Mouse (Mus musculus): Measurements from ENCODE around the gene Gm29427.
"Not testable (repeated sequence)": the region's sequence is repeated elsewhere in the genome, so short reads cannot be mapped to it uniquely, and the experiment has no call there.

Gene Gm29427

DNA sequence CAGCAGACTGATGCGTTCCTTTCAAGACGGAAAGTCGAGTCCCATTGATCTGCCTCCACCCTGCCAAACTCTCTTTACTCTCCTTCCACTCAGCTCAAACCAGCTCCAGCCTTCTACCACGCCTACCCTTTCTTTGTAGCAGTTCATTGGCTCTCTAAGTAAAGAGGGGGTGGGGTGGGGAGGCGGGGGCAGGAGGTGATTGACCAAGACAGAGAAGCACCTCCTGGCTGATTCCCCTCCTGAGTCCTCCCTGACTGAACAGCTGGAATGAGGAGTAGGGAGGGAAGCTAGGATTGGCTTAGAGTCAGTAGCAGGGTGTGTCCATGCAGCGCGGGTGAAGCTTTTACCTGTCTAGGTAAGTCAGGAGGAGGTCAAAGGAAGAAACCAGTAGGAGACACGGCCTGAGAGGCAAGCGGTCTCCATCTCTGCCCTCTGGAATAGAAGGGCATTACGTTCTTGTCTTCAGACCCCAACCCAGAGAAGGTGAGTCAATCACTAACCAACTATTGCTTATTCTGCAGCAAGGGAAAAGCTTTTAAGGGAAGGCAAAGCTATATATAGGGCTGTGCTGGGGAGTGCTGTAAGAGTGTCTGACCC, 16.2 kb upstream of the Gm29427 start, which contains the start of gene AA986860:
Gene AA986860 (plus strand): TSS at position 236 of the 597 bp plus-strand sequence.
- peak; percentile 82 for DNase-seq

DNA sequence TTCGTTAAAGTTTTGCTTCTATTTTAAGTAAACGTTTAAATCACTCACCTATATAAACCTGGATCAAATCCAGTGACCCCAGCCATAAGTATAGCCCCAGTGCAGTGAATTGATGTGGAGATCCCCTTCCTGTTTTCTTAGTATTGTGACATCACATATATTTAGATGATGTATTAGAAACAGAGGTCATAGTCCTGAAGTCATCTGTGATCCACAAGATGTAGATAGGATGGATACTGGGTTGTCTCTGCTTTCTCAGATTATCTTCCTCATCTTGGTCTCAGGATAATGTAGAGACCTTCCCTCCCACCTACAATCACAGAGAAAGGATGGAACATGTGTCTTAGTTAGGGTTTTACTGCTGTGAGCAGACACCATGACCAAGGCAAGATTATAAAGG, 13.6 kb upstream of the Gm29427 start, which contains the start of gene Pfkfb2:
Gene Pfkfb2 (minus strand): TSS at position 101 of the 400 bp plus-strand sequence.
- no peak for DNase-seq

DNA sequence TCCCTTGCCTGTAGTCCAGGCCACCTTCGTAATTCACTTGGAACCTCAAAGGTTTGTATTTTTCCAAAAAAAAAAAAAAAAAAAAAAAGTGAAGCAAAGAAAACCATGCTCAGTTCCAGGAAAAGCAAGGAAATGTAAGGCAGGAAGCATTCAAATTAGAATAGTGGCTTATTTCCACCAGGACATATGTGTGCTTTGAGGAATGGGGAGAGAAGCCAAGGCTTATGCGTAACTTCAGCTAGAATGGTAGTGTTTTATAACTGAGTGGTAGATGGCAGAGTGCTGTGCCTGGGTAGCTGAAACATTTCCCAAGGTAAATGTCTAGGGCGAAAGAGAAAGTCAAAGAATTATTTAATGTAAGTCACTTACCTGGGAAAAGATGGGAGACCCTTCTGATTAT, 13.1 kb upstream of the Gm29427 start:
- DNase-seq, result no peak

GRCm38 (mm10) chr1:130728070-130728469, 12.5 kb upstream of the Gm29427 start:
- DNase-seq, result no peak

- no peak for DNase-seq
Observed at GRCm38 (mm10) chr1:130726396-130726795, 10.8 kb upstream of the Gm29427 start.

DNA sequence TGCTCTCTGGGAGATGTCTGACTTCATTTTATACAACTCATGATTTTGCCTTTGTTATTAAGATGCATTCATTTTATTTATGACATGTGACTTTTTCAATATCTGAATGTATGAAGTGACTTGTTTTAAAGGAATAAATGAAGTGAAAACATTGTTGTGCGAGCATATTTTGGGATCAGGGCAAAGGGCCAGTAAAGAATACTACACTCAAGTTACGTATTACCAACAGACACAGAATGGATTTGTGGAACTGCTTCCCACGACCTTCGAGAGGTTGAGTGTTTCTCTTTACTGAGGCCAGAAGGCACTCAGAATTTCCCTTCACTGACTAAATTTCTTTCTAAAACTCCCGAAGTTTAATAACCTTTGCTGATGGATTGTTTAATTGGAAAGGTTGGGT, 8.6 kb upstream of the Gm29427 start:
- DNase-seq, result no peak

- DNase-seq, result peak; percentile 81
Observed at GRCm38 (mm10) chr1:130717291-130717871, 1.8 kb upstream of the Gm29427 start, which contains the start of gene Yod1. Gene Yod1, plus strand, starts transcription at chr1:130717327.

GRCm38 (mm10) chr1:130716513-130717290, 1.1 kb upstream of the Gm29427 start:
- no peak for DNase-seq

DNA sequence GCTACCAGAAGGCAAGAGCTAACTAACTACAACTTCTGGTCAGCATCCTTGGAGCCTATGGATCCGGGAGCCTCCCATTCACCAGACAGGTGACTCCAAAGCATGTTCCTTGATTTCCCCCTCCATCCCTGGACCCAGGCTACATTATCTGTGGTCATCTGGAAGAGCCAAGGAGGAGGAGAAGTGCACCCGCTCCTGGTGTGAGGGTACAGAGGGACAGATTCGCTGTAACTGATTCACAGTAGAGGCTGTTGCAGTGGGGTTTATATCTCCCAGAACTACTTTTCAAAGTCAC, 566 bp upstream of the Gm29427 start:
- no peak for DNase-seq

DNA sequence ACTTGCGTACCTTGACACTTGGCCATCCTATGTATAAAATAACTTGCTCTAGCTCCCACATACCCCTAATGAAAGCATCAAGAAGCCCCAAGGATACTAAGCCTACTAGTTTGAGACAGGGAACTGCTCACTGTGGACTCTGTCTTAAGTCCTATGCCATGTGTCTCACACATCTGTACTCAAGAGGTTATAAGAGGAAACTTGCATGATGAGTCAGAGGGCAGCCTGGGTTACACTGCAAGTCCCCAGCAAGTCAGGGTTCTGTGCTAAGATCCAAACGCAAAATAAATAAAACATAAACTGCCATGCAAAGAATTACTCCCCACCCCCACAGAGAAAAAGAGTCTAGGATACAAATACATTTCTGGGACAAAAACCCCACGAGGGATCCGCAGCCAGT, 1.6 kb downstream of the Gm29427 start:
- DNase-seq, result no peak

GRCm38 (mm10) chr1:130710283-130711080, 5.1 kb downstream of the Gm29427 start:
- DNase-seq, result no peak

DNA sequence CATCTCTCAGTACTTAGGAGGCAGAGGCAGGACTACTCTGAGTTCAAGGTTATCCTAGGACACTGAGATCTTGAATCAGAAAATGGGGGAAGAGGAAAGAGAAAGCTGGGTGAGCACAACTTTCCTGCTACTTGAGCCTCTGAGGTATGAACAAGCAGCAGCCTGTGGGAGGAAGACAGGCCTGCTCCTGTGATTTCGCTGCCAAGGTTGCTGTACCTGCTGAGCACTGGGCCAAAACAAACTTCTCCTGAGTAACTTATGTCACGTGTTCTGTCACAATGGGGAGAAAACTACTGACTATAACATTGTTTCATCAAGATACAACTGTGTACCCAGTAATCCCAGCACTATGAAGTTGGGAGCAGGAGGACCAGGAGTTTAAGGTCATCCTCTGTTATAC, 12.0 kb downstream of the Gm29427 start:
- no peak for DNase-seq

DNA sequence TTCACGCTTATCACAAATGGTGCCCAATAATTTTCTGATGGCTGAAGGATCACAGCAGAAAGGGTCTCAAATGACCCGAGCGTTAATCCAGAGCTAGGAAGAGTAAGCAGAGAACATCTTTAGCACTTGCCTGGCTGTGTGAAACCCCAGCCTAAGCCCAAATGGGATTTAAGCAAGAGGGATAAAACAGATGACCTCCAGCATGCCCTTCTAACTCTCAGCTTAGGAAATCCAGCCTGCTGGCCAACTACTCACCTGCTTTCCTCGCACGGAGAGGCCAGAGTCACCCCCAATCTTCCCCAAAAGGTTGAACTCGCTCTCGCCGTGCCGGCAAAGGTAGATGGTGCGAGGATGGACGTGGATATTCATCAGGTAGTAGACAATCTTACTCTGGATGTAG, 13.6 kb downstream of the Gm29427 start:
- no peak for DNase-seq

GRCm38 (mm10) chr1:130699937-130700633, 15.5 kb downstream of the Gm29427 start:
- DNase-seq, result no peak

- DNase-seq, result no peak
Observed at GRCm38 (mm10) chr1:130698601-130699000, 17.0 kb downstream of the Gm29427 start.

DNA sequence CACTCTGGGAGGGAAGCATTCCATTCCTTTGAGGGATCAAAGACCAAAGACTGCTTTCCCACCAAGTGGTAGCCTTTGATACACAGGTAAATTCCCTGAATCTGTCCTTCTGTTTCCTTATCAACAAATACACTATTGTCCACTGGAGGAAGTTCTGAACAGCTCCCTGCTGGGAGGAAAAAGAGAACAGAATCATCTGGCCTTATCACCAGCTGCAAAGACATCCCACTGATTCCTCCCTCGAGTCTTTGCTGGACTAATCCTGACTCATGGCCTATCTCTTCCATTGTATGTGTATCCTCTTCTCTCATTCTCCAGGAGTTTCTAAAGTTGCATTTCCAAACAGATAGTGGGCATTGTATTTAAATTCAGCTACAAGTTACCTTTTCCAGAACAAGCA, 31.7 kb downstream of the Gm29427 start:
- DNase-seq, result no peak

GRCm38 (mm10) chr1:130681656-130682413, 33.8 kb downstream of the Gm29427 start:
- DNase-seq, result no peak

- DNase-seq, result no peak
Observed at GRCm38 (mm10) chr1:130681075-130681474, 34.5 kb downstream of the Gm29427 start.

DNA sequence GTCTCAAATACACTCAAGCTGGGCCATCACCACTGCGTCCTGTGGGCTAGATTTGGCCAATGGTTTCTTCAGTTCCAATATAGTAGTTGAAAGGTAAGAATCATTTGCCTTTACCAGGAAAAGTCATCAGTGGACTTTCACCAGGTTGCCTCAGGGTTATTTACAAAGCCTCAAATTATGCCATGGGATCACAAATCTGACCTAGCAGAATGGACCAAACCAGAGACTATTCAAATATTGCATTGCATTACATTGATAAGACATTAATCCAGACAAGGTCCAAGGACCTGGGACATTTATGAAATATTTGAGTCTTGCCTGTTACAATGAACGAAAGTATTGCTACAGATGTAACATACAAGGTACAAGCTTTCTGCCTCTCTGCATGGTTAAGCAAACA, 37.0 kb downstream of the Gm29427 start:
- DNase-seq, result no peak

DNA sequence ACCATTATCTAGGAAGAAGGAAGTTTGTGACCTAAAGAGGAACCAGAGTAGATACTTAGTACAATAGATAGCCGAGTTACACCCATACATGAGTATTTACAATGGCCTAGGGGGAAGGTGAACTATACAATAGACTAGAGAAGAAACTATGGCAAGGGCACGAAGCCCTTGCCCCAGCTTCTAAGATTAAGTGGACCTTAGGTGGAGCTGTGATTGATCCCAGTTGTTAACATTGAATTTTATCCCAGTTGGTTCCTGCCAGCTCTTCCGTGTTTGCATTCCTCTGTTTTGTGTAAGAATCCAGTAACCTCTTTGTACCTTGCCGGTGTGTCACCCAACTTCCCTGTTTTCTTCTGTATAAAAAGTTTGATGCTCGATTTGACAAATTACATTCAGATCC, 52.0 kb downstream of the Gm29427 start:
- not testable (repeated sequence) for DNase-seq

GRCm38 (mm10) chr1:130661454-130661853, 54.1 kb downstream of the Gm29427 start, which contains the start of gene C4bp:
Gene C4bp, minus strand, starts transcription at chr1:130661632.
- peak; percentile 8 for DNase-seq

- not testable (repeated sequence) for DNase-seq
Observed at GRCm38 (mm10) chr1:130659641-130660040, 56.0 kb downstream of the Gm29427 start.
